Mouse (Mus musculus) gastrocnemius, postnatal 10 days (tissue): ENCODE measurements at regions not wholly inside any gene's neighbourhood (a gene's known extent, or its start where the extent isn't known, plus 50 kb on each side); places are given as distances from the start of the nearest gene placed in this dataset.

Experiments used
- DNase-seq: peaks from one replicate; pipeline ENCODE4 v3.0.0; 2021; ENCODE audit warnings: mixed read lengths

DNA sequence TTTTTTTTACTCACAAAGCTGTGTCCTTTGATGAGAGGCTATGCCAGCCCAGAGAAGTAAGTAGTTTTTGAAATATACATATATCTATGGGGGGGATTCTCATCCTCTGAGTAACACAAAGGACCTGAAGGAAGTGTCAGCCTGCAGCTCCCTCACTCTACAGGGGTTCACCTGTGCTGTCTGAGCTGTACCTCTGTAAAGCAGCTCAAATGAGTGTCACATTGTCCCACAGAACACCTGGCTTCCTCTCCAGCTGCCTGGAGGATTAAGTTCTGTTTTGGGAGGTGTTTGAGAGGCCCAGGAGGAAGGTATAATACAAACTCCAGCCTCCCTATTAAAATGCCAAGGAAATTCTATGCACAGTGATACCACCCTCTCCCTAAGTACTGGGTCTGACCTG lies 83.3 kb upstream of the Tbc1d5 start:
- no peak for DNase-seq

DNA sequence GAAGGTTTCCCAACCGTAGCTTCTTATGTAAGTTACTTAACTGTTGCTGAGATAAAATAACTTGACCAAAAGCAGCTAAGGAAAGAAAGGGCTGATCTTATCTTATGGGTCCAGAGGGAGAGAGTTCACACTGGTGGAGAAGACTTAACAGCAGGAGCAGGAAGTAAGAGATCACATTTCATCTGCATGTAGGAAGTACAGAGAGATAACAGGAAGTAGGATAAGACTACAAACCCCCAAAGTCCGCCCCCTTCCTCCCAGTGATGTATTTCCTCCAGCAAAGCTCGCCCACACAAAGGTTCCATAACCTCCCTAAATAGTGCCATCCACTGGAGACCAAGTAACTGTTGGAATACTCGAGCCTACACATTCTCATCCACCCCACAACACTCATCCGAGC lies 79.2 kb upstream of the Tbc1d5 start:
- DNase-seq: no peak

DNA sequence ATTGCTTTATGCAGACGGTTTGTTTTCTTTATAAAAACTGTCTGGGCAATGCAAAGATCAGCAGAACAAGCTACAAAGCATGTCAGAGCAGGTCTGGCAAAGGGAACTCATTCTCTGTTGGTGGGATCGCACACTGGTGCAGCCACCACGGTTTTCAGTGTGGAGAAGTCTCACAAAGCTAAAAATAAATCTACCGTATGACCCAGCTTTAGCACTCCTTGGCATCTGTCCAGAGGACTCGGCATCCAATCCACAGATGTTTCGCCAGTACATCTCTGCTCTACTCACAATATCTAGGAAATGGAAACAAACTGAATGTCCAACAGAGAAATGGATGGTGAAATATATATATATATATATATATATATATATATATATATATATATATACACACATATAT lies 69.4 kb upstream of the Tbc1d5 start:
- DNase-seq: no peak

DNA sequence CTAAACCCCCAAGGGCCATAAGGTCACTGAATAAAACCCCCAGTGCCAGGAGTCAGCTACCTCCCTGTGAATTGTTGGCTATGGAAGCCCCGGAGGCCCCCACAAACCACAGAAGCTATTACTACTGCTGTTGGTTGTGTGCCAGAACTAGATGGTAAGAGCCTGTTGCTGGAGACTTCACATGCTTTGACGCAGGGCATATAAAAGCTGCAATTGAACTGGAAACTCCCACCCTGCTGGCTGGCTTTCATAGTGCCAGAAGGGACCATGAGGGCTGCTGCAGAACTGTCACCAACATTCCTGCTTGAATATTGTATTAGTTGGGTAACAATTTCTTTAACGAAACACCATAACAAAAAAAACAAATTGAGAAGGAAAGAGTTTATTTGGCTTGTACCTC lies 66.9 kb upstream of the Tbc1d5 start:
- no peak for DNase-seq

DNA sequence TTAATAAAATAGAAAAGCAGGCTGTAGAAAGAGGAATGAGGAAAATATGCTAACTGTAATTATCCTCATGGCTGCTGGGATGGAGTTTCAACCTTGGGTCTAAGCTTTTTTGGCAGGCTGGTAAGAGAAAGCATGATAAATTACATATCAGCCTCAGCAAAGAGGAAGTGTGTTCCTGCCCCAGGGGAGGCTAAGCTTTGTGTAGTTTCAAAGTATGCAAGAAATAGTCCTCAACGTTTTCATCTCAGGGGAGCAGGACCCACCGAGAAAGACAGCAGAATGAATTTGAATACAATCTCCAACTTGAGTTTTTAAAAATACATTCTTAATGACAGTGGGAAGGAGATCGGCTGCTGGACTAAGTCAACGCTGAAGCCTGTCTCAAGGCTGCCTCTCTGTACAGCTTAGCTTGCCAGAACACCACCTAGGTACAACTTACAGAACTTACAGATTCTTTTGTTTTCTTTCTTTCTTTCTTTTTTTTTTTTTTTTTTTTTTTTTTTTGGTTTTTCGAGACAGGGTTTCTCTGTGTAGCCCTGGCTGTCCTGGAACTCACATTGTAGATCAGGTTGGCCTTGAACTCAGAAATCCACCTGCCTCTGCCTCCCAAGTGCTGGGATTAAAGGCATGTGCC lies 61.3 kb upstream of the Tbc1d5 start:
- DNase-seq: no peak

DNA sequence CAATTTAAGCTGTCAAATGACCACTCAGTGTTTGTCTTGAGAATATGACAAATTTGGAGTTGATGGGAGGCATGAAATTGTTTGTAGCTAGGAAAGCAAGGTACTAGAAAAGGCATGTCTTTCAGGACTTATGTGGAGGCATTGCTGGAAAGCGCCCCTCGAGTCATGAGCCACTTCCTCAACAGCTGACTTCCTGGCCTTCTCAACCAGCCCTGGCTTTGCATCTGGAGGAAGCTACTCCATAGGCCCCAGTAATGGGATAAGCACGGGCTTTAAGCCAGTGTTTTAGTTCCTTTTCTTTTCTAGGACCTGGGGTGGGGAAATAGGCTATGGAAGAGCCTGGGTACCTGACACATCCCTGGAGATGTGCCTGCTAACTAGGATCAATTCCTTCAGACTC lies 60.3 kb upstream of the Tbc1d5 start:
- DNase-seq: no peak
